Comparison of ENCODE assay signal across 9 mouse cellular contexts in the genomic region with DNA sequence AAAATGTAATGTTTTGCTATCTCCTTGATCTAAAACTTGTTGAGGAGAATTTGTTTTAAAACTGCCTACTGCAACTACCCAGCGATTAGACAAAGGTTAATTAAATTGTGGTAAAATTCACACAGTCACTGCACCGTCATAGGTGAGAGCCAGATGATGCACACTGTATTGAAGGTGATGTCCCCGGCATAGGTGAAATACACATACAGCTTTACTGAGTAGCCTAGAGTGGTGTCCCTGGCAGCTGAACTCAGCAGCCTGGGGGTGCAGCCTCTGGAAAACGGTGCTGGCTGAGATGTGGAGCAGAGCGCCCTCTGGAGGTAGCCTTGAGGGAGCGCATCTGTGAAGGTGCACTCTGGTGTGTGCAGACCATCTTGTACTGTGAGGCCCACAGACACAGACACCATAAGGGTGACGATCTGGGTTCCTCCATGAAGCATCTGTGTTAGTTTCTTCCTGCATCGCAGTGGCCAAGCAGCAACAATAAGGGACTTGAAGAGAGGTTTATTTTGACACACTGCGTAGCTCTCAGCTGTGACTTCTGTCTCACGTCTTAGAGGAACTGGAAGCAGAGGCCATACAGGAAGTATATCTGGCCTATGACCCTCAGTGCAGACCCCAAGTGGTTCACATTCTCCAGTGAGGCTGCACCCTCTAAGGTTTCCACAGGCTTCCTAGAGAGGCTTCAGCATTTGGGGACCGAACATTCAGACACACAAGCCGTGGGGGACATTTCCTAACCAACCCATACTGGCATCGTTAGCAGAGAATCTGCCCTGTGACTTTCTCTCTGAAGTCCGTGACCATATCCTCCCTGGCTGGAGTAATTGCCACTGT.
DNase-seq lines count a peak whose midpoint lies in the region; ATAC-seq and TF ChIP-seq lines count a peak whose summit lies in the region.
"Had no signal": no experiment of that assay in that cellular context is flagged by ENCODE, and none has a peak within 500 bp of the region (broad histone marks: within the 10 kb centered on the region; RNA-seq: fewer than 3 reads in every experiment).

No protein-coding gene starts in this region.

- no peak overlapping the region for H3K27ac ChIP-seq in hindbrain, postnatal 0 days
- H3K27ac ChIP-seq in hindbrain, embryonic 14.5 days: no peak overlapping the region
- no peak overlapping the region for H3K27ac ChIP-seq in ES-Bruce4 (ENCODE audit: insufficient read depth, low read length)
- no peak overlapping the region for H3K27ac ChIP-seq in lung, embryonic 14.5 days (ENCODE audit: low read depth)
- H3K27ac ChIP-seq in stomach, postnatal 0 days (replicated peaks): no peak overlapping the region
- H3K27ac ChIP-seq: limb, embryonic 12.5 days had no signal

- no peak overlapping the region for H3K9ac ChIP-seq in hindbrain, postnatal 0 days (replicated peaks; ENCODE audit: low read length)
- no peak overlapping the region for H3K9ac ChIP-seq in hindbrain, embryonic 14.5 days
- no peak overlapping the region for H3K9ac ChIP-seq in ES-Bruce4 (ENCODE audit: low read depth, poor library complexity, severe bottlenecking)
- H3K9ac ChIP-seq in lung, embryonic 14.5 days: no peak overlapping the region
- H3K9ac ChIP-seq in stomach, postnatal 0 days (ENCODE audit: low read length): no peak overlapping the region
- H3K9ac ChIP-seq: limb, embryonic 12.5 days had no signal

- ATAC-seq in hindbrain, postnatal 0 days: no peak
- ATAC-seq in hindbrain, embryonic 14.5 days (ENCODE audit: low FRiP score): no peak
- ATAC-seq in lung, embryonic 14.5 days (ENCODE audit: insufficient read depth): peak; percentile 32; the same call in 1 of the 2 replicates
- no peak for ATAC-seq in stomach, postnatal 0 days (ENCODE audit: low FRiP score, low TSS enrichment)

- H3K4me2 ChIP-seq in hindbrain, postnatal 0 days (ENCODE audit: low read depth, low read length): no peak overlapping the region
- no peak overlapping the region for H3K4me2 ChIP-seq in hindbrain, embryonic 14.5 days (replicated peaks)
- no peak overlapping the region for H3K4me2 ChIP-seq in lung, embryonic 14.5 days
- no peak overlapping the region for H3K4me2 ChIP-seq in stomach, postnatal 0 days (replicated peaks; ENCODE audit: low read depth)
- H3K4me2 ChIP-seq: limb, embryonic 12.5 days had no signal

- no peaks in the 10 kb centered on the region for H3K27me3 ChIP-seq in hindbrain, postnatal 0 days (ENCODE audit: insufficient read depth, low read length)
- no peaks in the 10 kb centered on the region for H3K27me3 ChIP-seq in hindbrain, embryonic 14.5 days (ENCODE audit: control insufficient read depth, insufficient read depth, low read length)
- H3K27me3 ChIP-seq in ES-Bruce4 (ENCODE audit: control insufficient read depth, insufficient read depth, low read length, poor library complexity, severe bottlenecking): no peaks in the 10 kb centered on the region
- no peaks in the 10 kb centered on the region for H3K27me3 ChIP-seq in lung, embryonic 14.5 days (ENCODE audit: insufficient read depth, low read length)
- no peaks in the 10 kb centered on the region for H3K27me3 ChIP-seq in stomach, postnatal 0 days (ENCODE audit: control insufficient read depth, insufficient read depth, low read length)
- H3K27me3 ChIP-seq: limb, embryonic 12.5 days had no signal

- 0 out of 2 replicates have a peak, but pooled peaks have one; percentile 21 for TF ChIP-seq EP300 in ES-Bruce4 (IDR thresholded peaks at IDR 0.05; ENCODE audit: insufficient read depth, low read depth, low read length)
- no peak for TF ChIP-seq EP300 in stomach, postnatal 0 days (optimal IDR thresholded peaks at IDR 0.05)

- H3K4me3 ChIP-seq in hindbrain, postnatal 0 days (ENCODE audit: low read length): no peak overlapping the region
- no peak overlapping the region for H3K4me3 ChIP-seq in hindbrain, embryonic 14.5 days (replicated peaks; ENCODE audit: low read length)
- H3K4me3 ChIP-seq in ES-Bruce4 (ENCODE audit: low read depth, low read length): no peak overlapping the region
- no peak overlapping the region for H3K4me3 ChIP-seq in lung, embryonic 14.5 days (ENCODE audit: low read depth, low read length)
- H3K4me3 ChIP-seq in stomach, postnatal 0 days (ENCODE audit: low read depth, low read length): no peak overlapping the region
- H3K4me3 ChIP-seq: limb, embryonic 12.5 days had no signal

- H3K36me3 ChIP-seq in hindbrain, postnatal 0 days (ENCODE audit: insufficient read depth, low read length): no peaks in the 10 kb centered on the region
- H3K36me3 ChIP-seq in hindbrain, embryonic 14.5 days (replicated peaks; ENCODE audit: control insufficient read depth, insufficient read depth): no peaks in the 10 kb centered on the region
- no peaks in the 10 kb centered on the region for H3K36me3 ChIP-seq in ES-Bruce4 (ENCODE audit: control insufficient read depth, insufficient read depth, low read length, poor library complexity, severe bottlenecking)
- H3K36me3 ChIP-seq in lung, embryonic 14.5 days (ENCODE audit: insufficient read depth): no peaks in the 10 kb centered on the region
- H3K36me3 ChIP-seq in stomach, postnatal 0 days (ENCODE audit: control insufficient read depth, insufficient read depth, low read length): no peaks in the 10 kb centered on the region
- H3K36me3 ChIP-seq: limb, embryonic 12.5 days had no signal

- TF ChIP-seq CTCF in hindbrain, postnatal 0 days (IDR thresholded peaks at IDR 0.05; ENCODE audit: low read depth): peak; percentile 75
- TF ChIP-seq CTCF in ES-Bruce4 (IDR thresholded peaks at IDR 0.05; ENCODE audit: low read depth, low read length): peak; percentile 97
- peak; percentile 78 for TF ChIP-seq CTCF in lung, embryonic 14.5 days (IDR thresholded peaks at IDR 0.05; ENCODE audit: low read depth)
- peak; percentile 79 for TF ChIP-seq CTCF in stomach, postnatal 0 days (IDR thresholded peaks at IDR 0.05; ENCODE audit: low read depth)

- H3K9me3 ChIP-seq in hindbrain, postnatal 0 days (ENCODE audit: low read length): no peaks in the 10 kb centered on the region
- H3K9me3 ChIP-seq in hindbrain, embryonic 14.5 days (ENCODE audit: control insufficient read depth, low read length): peaks cover 7% of the 10 kb centered on the region; the same call in 1 of the 2 replicates
- H3K9me3 ChIP-seq in ES-Bruce4 (replicated peaks; ENCODE audit: control insufficient read depth, insufficient read depth, low read length, poor library complexity, severe bottlenecking): no peaks in the 10 kb centered on the region; the same call in 1 of the 2 replicates
- no peaks in the 10 kb centered on the region for H3K9me3 ChIP-seq in lung, embryonic 14.5 days (ENCODE audit: low read depth, low read length)
- no peaks in the 10 kb centered on the region for H3K9me3 ChIP-seq in stomach, postnatal 0 days (ENCODE audit: control insufficient read depth, low read length)

- 71% methylated on average over 14 of the region's 14 CpGs for WGBS in hindbrain, postnatal 0 days
- 70% methylated on average over 14 of the region's 14 CpGs for WGBS in hindbrain, embryonic 14.5 days
- WGBS in lung, embryonic 14.5 days: 67% methylated on average over 14 of the region's 14 CpGs
- 77% methylated on average over 14 of the region's 14 CpGs for WGBS in stomach, postnatal 0 days

- DNase-seq in hindbrain, postnatal 0 days (ENCODE audit: low spot score): peak; percentile 46
- no peak for DNase-seq in hindbrain, embryonic 14.5 days (ENCODE audit: low spot score)
- DNase-seq in embryo, embryonic 10 days (ENCODE audit: low spot score): peak; percentile 67
- DNase-seq in kidney, adult 18-20 months: peak; percentile 52
- DNase-seq in lung, embryonic 14.5 days: peak; percentile 57
- DNase-seq in stomach, postnatal 0 days (ENCODE audit: low spot score): peak; percentile 35
- no peak for DNase-seq in MN1 (ENCODE audit: low spot score)

- TF ChIP-seq POLR2A in ES-Bruce4 (IDR thresholded peaks at IDR 0.05; ENCODE audit: insufficient read depth, low read length): no peak

- no peaks in the 10 kb centered on the region for H3K4me1 ChIP-seq in hindbrain, postnatal 0 days (ENCODE audit: insufficient read depth, low read length)
- H3K4me1 ChIP-seq in hindbrain, embryonic 14.5 days (replicated peaks; ENCODE audit: control insufficient read depth, insufficient read depth, low read length): no peaks in the 10 kb centered on the region
- no peaks in the 10 kb centered on the region for H3K4me1 ChIP-seq in ES-Bruce4 (ENCODE audit: control insufficient read depth, insufficient read depth, low read length)
- H3K4me1 ChIP-seq in lung, embryonic 14.5 days (ENCODE audit: insufficient read depth): no peaks in the 10 kb centered on the region
- no peaks in the 10 kb centered on the region for H3K4me1 ChIP-seq in stomach, postnatal 0 days (replicated peaks; ENCODE audit: control insufficient read depth, insufficient read depth)

Comparison
In these comparisons a context has a peak if more than half of its experiments do, and no peak if none do; other contexts are left out.
1. DNase-seq: peak in hindbrain, postnatal 0 days (single experiment), embryo, embryonic 10 days (single experiment), kidney, adult 18-20 months (single experiment), lung, embryonic 14.5 days (single experiment) and stomach, postnatal 0 days (single experiment); none in hindbrain, embryonic 14.5 days (single experiment) and MN1 (single experiment).
2. Peak in every context shown above with its lines, with median percentiles within 50 percentile points of each other: CTCF ChIP-seq.